Mouse (Mus musculus) megakaryocyte, embryonic 14.5 days (primary cell): ENCODE measurements at regions not wholly inside any gene's neighbourhood (a gene's known extent, or its start where the extent isn't known, plus 50 kb on each side); places are given as distances from the start of the nearest gene placed in this dataset.

Experiments
- FLI1 ChIP-seq: IDR thresholded peaks from 2 replicates; pipeline ENCODE4 v1.6.1; 2012; ENCODE audit warnings: low read length, inconsistent platforms, mixed read lengths
- GATA1 ChIP-seq: IDR thresholded peaks from 3 replicates; pipeline ENCODE4 v1.6.1; 2012; ENCODE audit warnings: mixed read lengths, low read length, inconsistent platforms, borderline replicate concordance

DNA sequence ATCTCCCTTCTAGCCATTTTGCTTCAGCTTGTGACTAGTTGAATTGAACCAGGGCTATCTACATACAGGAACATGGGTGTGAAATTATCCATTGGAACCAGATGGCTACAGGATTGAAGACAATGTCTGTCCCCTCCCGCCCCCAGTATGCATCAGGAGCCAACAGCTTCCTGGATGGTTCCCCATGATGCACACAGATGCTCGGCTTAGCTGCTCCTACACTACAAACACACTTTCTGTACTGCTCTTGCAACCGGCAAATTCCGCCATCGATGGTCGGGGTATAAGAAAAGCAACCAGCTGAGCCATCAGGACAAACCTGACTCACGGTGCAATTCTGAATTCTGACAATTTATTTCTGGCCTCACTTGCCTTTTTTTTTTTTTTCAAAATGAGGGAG is 258.9 kb downstream of the Tle3 start:
- TF ChIP-seq GATA1, result no peak
- no peak for TF ChIP-seq FLI1
